Comparison of ENCODE assay signal across 20 mouse cellular contexts in genomic region chr11:103149771-103150170, GRCm38 (mm10). TPM values are rescaled to one million over a fixed set of nuclear protein-coding genes. Genes with fewer than 3 reads are reported as not detected.
"Had no signal": no experiment of that assay in that cellular context is flagged by ENCODE, and none has a peak within 500 bp of the region (broad histone marks: within the 10 kb centered on the region; RNA-seq: fewer than 3 reads in every experiment).

No protein-coding gene starts in this region.

- H3K9ac ChIP-seq: lung, embryonic 14.5 days; midbrain, embryonic 13.5 days; midbrain, embryonic 15.5 days; neural tube, embryonic 13.5 days; neural tube, embryonic 15.5 days had no signal

- H3K4me3 ChIP-seq: midbrain, embryonic 13.5 days; midbrain, embryonic 15.5 days; myocyte; neural tube, embryonic 13.5 days; neural tube, embryonic 15.5 days had no signal

- H3K36me3 ChIP-seq: midbrain, embryonic 13.5 days; midbrain, embryonic 15.5 days; neural tube, embryonic 13.5 days; neural tube, embryonic 15.5 days had no signal

- H3K27ac ChIP-seq: midbrain, embryonic 13.5 days; midbrain, embryonic 15.5 days; neural tube, embryonic 13.5 days; neural tube, embryonic 15.5 days had no signal

- DNase-seq: lung, adult 18-20 months; lung, embryonic 14.5 days; lung, postnatal 10 days; lung, postnatal 4 days; retina, postnatal 1 day; right cerebral cortex, adult 18-20 months; right cerebral cortex, postnatal 25 days; right cerebral cortex, postnatal 4 days; spleen, adult 18-20 months; thymus, adult 18-20 months; thymus, postnatal 14 days; thymus, postnatal 36 days had no signal

- H3K27me3 ChIP-seq: midbrain, embryonic 13.5 days; midbrain, embryonic 15.5 days; neural tube, embryonic 13.5 days; neural tube, embryonic 15.5 days had no signal

- ATAC-seq: midbrain, embryonic 13.5 days; midbrain, embryonic 15.5 days had no signal

- H3K9me3 ChIP-seq: midbrain, embryonic 13.5 days; midbrain, embryonic 15.5 days; neural tube, embryonic 13.5 days; neural tube, embryonic 15.5 days had no signal

- H3K4me1 ChIP-seq: midbrain, embryonic 15.5 days had no signal

- H3K4me2 ChIP-seq: lung, embryonic 14.5 days; midbrain, embryonic 11.5 days; midbrain, embryonic 13.5 days; midbrain, embryonic 15.5 days; neural tube, embryonic 13.5 days; neural tube, embryonic 15.5 days had no signal

RNA-seq across cellular contexts. Expression of gene Plcd3, which starts 48.3 kb away (rescaled TPM):
- total RNA-seq: megakaryocyte, adult 5-6 weeks; megakaryocyte-erythroid progenitor cell, adult 5-6 weeks had no signal
